Mouse (Mus musculus) heart, embryonic 11.5 days (tissue): ENCODE measurements around the gene Slc25a24. TPM values are rescaled to one million over a fixed set of nuclear protein-coding genes. Genes with fewer than 3 reads are reported as not detected.

Experiments used
- ATAC-seq: fragments of 200-750 bp; cut with Nextera tagmentation; replicated peaks from 2 replicates; pipeline ENCODE4 v1.8.0; 2017; ENCODE audit warnings: moderate library complexity; ENCODE audit not compliant: insufficient number of reproducible peaks, low FRiP score, low TSS enrichment
- H3K27ac ChIP-seq: fragments of 300-500 bp; sonication (generic); 2 replicates; pipeline ENCODE4 v1.5.1; 2014; ENCODE audit warnings: mild to moderate bottlenecking, low read depth, low read length
- H3K27me3 ChIP-seq: fragments of 300-500 bp; sonication (generic); 2 replicates; pipeline ENCODE4 v1.6.1; 2014; ENCODE audit warnings: mild to moderate bottlenecking, low read length, mixed read lengths; ENCODE audit not compliant: control insufficient read depth, insufficient read depth
- H3K36me3 ChIP-seq: fragments of 300-500 bp; sonication (generic); 2 replicates; pipeline ENCODE4 v1.6.1; 2014; ENCODE audit warnings: mild to moderate bottlenecking, low read length, moderate library complexity, mixed read lengths; ENCODE audit not compliant: control insufficient read depth, insufficient read depth
- H3K4me1 ChIP-seq: fragments of 300-500 bp; sonication (generic); 2 replicates; pipeline ENCODE4 v1.6.1; 2014; ENCODE audit warnings: low read length; ENCODE audit not compliant: control insufficient read depth, insufficient read depth
- H3K4me2 ChIP-seq: fragments of 300-500 bp; sonication (generic); 2 replicates; pipeline ENCODE4 v1.6.1; 2014; ENCODE audit warnings: mild to moderate bottlenecking, moderate library complexity
- H3K4me3 ChIP-seq: fragments of 300-500 bp; sonication (generic); 2 replicates; pipeline ENCODE4 v1.5.1; 2014; ENCODE audit warnings: low read depth, low read length
- H3K9ac ChIP-seq: fragments of 300-500 bp; sonication (generic); 2 replicates; pipeline ENCODE4 v1.6.1; 2014; ENCODE audit warnings: mild to moderate bottlenecking, low read depth, low read length, moderate library complexity
- H3K9me3 ChIP-seq: fragments of 300-500 bp; sonication (generic); replicated peaks from 2 replicates; pipeline ENCODE4 v1.6.1; 2016; ENCODE audit warnings: low read length; ENCODE audit not compliant: control insufficient read depth
- WGBS: fragments of 180-500 bp; shearing (Covaris S2); extraction: QIAGEN DNeasy Blood & Tissue Kit; methylation state at CpG from one replicate; pipeline ENCODE4 v1.1.7; 2014; ENCODE audit not compliant: insufficient replicate concordance; 5-methylcytosine and 5-hydroxymethylcytosine counted together
- polyA plus RNA-seq: library from polyadenylated mRNA; unstranded; fragments of >200 nt; fragmentation: Nextera tagmentation; extraction: Ambion mirVana; gene quantifications from 2 replicates; pipeline ENCODE4 v1.2.1, GENCODE M21; 2014

The Slc25a24 gene
- polyA plus RNA-seq, 1 experiment from 2014 or later, result 38.1 TPM

- no peaks in the 10 kb centered on the region for H3K4me1 ChIP-seq
- no peak overlapping the region for H3K4me3 ChIP-seq
- H3K36me3 ChIP-seq, result no peaks in the 10 kb centered on the region
- no peak overlapping the region for H3K27ac ChIP-seq
- H3K4me2 ChIP-seq, result no peak overlapping the region
- no peak for ATAC-seq
- 75% methylated on average over 4 of the region's 4 CpGs for WGBS
- no peaks in the 10 kb centered on the region for H3K27me3 ChIP-seq
- H3K9me3 ChIP-seq, result no peaks in the 10 kb centered on the region
- no peak overlapping the region for H3K9ac ChIP-seq
Measured at GRCm38 (mm10) chr3:109155926-109156669, 33.1 kb downstream of the Slc25a24 start.

- H3K27me3 ChIP-seq, result no peaks in the 10 kb centered on the region
- H3K27ac ChIP-seq, result no peak overlapping the region
- no peak overlapping the region for H3K4me3 ChIP-seq
- H3K4me2 ChIP-seq, result no peak overlapping the region
- H3K9ac ChIP-seq, result no peak overlapping the region
- no peaks in the 10 kb centered on the region for H3K4me1 ChIP-seq
- H3K9me3 ChIP-seq, result no peaks in the 10 kb centered on the region
- 83% methylated on average over 3 of the region's 3 CpGs for WGBS
- 0 out of 2 replicates have a peak, but pooled peaks cover 2% of the 10 kb centered on the region for H3K36me3 ChIP-seq
- ATAC-seq, result no peak
Measured at GRCm38 (mm10) chr3:109157481-109157880, 34.5 kb downstream of the Slc25a24 start.

DNA sequence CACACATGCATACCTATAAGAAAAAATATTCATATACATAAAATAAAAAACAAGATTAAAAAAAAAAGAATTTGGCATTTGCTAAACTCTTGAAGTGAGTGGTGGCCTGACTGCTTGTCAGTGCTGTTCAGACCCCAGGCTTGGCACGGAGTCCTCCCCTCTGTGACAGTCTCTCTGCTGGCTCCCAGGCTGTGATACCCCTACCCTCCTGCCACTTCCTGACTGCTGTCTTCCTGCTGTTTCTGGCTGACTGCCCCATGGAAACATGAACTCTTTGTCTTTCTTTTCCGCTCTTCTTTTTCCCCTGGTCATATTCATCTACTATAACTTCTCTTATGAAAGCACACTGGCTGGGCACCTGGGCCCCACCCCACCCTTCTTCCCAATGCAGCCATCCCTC lies 41.1 kb downstream of the Slc25a24 start:
- no peak for ATAC-seq
- Histone ChIP-seq H3K9ac (no peak overlapping the region), H3K36me3 (peaks cover 7% of the 10 kb centered on the region; the same call in 1 of the 2 replicates), H3K27me3 (no peaks in the 10 kb centered on the region), H3K4me3 (no peak overlapping the region), H3K9me3 (no peaks in the 10 kb centered on the region), H3K4me2 (no peak overlapping the region), H3K27ac (peak overlapping the region; percentile 41; the same call in 1 of the 2 replicates), H3K4me1 (peaks cover 4% of the 10 kb centered on the region; the same call in 1 of the 2 replicates)
- 78% methylated on average over 2 of the region's 2 CpGs for WGBS

GRCm38 (mm10) chr3:109164644-109165043 lies 41.7 kb downstream of the Slc25a24 start:
- Histone ChIP-seq H3K4me1 (peaks cover 4% of the 10 kb centered on the region; the same call in 1 of the 2 replicates), H3K4me2 (no peak overlapping the region), H3K9me3 (no peaks in the 10 kb centered on the region), H3K27ac (peak overlapping the region; percentile 41; the same call in 1 of the 2 replicates), H3K27me3 (no peaks in the 10 kb centered on the region), H3K36me3 (peaks cover 7% of the 10 kb centered on the region; the same call in 1 of the 2 replicates), H3K9ac (no peak overlapping the region), H3K4me3 (no peak overlapping the region)
- 64% methylated on average over 1 of the region's 1 CpGs for WGBS
- no peak for ATAC-seq

- Histone ChIP-seq H3K36me3 (peaks cover 7% of the 10 kb centered on the region; the same call in 1 of the 2 replicates), H3K4me2 (no peak overlapping the region), H3K4me3 (no peak overlapping the region), H3K9ac (no peak overlapping the region), H3K27me3 (no peaks in the 10 kb centered on the region), H3K9me3 (no peaks in the 10 kb centered on the region), H3K27ac (no peak overlapping the region), H3K4me1 (peaks cover 4% of the 10 kb centered on the region; the same call in 1 of the 2 replicates)
- ATAC-seq, result no peak
- 84% methylated on average over 8 of the region's 8 CpGs for WGBS
Measured at GRCm38 (mm10) chr3:109165214-109165829, 42.4 kb downstream of the Slc25a24 start.

DNA sequence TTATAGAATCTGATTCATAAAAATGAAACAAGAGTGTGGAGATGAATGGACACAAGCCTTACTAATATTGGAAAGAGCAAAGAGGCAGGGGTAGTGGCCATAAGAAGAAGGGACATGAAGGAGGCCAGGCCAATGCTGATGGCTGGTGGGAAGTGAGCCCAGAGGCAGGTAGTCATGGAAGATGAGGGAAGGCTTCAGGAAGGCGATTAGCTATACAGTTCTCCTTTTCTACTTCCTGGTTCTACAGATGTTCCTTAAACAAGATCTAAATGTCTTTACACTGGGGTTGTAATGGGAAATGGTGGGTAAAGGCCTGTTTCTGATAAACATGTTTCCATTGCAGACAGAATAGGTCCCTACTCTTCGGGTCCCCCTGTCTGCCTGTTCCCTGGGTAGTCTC lies 46.2 kb downstream of the Slc25a24 start:
- Histone ChIP-seq H3K4me3 (no peak overlapping the region), H3K36me3 (peaks cover 5% of the 10 kb centered on the region; the same call in 1 of the 2 replicates), H3K4me1 (peaks cover 4% of the 10 kb centered on the region; the same call in 1 of the 2 replicates), H3K9ac (no peak overlapping the region), H3K9me3 (no peaks in the 10 kb centered on the region), H3K27ac (no peak overlapping the region), H3K27me3 (no peaks in the 10 kb centered on the region), H3K4me2 (no peak overlapping the region)
- ATAC-seq, result no peak
- 72% methylated on average over 2 of the region's 2 CpGs for WGBS

- H3K4me2 ChIP-seq, result no peak overlapping the region
Measured at GRCm38 (mm10) chr3:109171070-109171778, 48.3 kb downstream of the Slc25a24 start.

GRCm38 (mm10) chr3:109174394-109174793 lies 51.4 kb downstream of the Slc25a24 start:
- no peaks in the 10 kb centered on the region for H3K36me3 ChIP-seq
- no peak overlapping the region for H3K4me3 ChIP-seq
- no peak overlapping the region for H3K4me2 ChIP-seq
- ATAC-seq, result no peak
- H3K4me1 ChIP-seq, result no peaks in the 10 kb centered on the region
- no peak overlapping the region for H3K9ac ChIP-seq
- WGBS, result 75% methylated on average over 5 of the region's 5 CpGs
- H3K27me3 ChIP-seq, result no peaks in the 10 kb centered on the region
- no peaks in the 10 kb centered on the region for H3K9me3 ChIP-seq
- H3K27ac ChIP-seq, result no peak overlapping the region

More at GRCm38 (mm10) chr3:109171070-109171778, 48.3 kb downstream of the Slc25a24 start:
- no peaks in the 10 kb centered on the region for H3K4me1 ChIP-seq
- no peak overlapping the region for H3K4me3 ChIP-seq
- ATAC-seq, result no peak
- no peaks in the 10 kb centered on the region for H3K9me3 ChIP-seq
- no peaks in the 10 kb centered on the region for H3K27me3 ChIP-seq
- no peak overlapping the region for H3K27ac ChIP-seq
- H3K9ac ChIP-seq, result no peak overlapping the region
- WGBS, result 28% methylated on average over 15 of the region's 15 CpGs
- H3K36me3 ChIP-seq, result no peaks in the 10 kb centered on the region
